Mouse (Mus musculus): Measurements from ENCODE around the gene Pip4k2c.

The Pip4k2c gene

DNA sequence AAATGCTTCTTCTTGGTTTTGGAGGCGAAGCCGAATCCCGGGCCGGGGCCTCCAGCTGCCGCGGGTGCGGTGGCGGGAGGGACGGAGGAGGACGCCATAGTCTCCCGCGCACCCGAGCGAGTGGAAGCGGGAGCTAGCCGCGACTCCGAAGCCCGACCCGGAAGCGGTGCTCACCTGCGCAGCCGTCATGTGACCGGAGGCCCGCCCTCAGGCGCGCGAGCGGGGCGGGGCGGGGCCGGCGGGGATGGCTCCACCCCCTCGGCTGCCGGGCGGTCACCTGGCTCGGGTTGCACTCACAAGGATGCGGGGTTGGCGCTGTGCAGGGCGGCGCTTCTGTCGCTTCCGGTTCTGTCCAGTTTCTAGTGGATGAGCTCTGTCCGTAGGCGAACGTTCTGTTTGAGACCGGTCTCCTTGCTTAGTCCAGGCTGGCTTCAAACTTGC lies at the start of gene Pip4k2c:
Pip4k2c (minus strand) TSS at position 172 of the 441 bp plus-strand sequence.
- CTCF ChIA-PET: no interaction called here

- CTCF ChIA-PET: no interaction called here
Observed at GRCm38 (mm10) chr10:127258489-127258888, 47.1 kb upstream of the Pip4k2c start.

GRCm38 (mm10) chr10:127257790-127258189 lies 46.4 kb upstream of the Pip4k2c start:
- CTCF ChIA-PET: no interaction called here

DNA sequence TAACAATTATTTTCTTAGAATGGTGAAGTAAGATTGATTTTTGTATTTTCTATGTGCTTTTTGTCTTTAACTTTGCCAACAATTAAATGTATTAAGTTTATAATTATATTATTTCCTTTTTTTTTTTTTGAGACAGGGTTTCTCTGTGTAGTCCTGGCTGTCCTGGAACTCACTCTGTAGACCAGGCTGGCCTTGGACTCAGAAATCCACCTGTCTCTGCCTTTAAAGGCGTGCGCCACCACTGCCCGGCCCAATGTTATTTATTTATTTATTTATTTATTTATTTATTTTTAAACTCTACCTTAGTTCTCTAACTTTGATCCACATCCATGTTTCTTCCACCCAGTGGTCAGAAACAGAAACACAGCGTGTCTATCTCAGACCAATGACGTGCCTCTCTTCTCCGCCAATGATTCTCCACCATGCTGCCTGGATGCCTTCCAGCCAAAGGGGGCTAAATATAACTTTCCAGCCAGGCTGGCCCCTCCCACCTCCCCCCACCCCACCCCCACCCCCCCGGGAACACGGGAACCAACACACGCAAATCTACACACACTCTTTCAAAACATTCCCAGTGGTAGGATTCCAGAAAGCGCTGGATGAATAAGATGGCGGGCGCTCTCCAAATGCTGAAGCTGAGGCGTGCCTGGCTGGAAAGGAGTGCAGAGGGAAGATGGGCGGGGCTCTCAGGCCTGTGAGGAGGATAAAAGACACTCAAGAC lies 44.4 kb upstream of the Pip4k2c start:
- CTCF ChIA-PET: no interaction called here

DNA sequence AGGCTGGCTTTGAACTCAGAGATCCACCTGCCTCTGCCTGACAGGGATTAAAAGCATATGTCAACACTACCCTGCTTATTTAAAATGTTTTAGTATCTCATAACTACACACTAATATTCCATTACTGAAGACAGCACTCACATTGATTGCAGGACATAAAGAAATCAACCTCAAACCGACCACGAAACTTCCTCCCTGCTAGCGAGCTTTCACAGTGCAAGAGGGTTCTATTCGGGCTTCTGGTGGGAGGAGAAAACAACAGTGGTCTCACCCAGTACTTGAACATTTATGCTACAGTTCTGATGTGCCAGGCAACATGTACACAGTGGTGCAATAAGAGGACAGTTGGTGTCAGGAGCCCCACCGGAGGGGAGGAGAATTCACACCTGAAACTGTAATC lies 39.4 kb upstream of the Pip4k2c start:
- CTCF ChIA-PET: no interaction called here

DNA sequence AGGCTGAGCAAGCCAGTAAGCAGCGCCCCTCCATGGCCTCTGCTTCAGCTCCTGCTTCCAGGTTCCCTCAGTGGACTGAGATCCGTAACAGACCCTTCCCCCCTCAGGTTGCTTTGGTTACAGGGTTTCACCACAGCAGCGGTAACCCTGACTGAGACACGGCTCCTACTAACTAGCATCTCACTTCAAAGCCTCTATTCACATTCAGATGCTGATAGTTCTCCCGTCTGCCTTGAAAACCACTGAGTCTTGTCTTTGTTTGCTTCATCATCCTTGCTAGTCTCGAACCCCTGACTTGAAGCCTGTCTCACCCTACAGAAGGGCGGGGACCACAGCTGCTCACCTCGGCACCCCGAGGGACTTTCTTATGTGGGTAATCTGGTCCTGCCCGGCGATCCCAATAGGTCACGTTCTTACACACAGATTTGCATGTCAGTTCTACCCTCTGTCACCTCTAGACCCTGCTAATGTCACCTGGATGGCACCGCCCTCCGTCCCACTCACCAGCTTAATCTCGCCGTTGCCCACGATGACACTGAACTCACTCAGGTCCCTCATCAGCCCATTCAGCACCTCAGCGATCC lies 26.9 kb upstream of the Pip4k2c start:
- CTCF ChIA-PET: no interaction called here

- CTCF ChIA-PET: no interaction called here
Observed at GRCm38 (mm10) chr10:127236541-127236940, 25.2 kb upstream of the Pip4k2c start.

DNA sequence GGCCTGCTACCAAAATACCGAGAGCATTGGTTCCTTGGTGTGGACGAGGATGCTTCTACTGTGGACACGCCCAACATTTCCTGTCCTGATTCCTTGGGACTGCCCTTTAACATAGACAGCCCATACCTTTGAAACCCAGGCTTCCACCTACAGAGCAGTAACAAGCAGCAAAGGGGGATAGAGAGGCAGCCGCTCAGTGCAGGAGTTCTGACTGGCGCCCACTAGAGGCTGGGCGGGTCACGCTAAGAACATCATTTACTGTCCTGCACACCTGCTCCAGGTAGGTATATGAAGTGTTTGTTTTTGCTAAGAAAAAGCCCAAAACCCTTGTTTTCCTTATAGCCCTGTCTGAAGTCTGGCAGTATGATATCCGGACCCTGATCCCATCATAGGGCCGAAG lies 21.8 kb upstream of the Pip4k2c start:
- CTCF ChIA-PET: interaction anchor here (0.6 kb wide), 1 partner anchor 81 kb away, joined by 11 read pairs; no protein-coding TSS in a partner anchor

- CTCF ChIA-PET: interaction anchor here (0.6 kb wide), 1 partner anchor 118 kb away, joined by 4 read pairs; no protein-coding TSS in a partner anchor
Observed at GRCm38 (mm10) chr10:127231741-127232140, 20.4 kb upstream of the Pip4k2c start.

DNA sequence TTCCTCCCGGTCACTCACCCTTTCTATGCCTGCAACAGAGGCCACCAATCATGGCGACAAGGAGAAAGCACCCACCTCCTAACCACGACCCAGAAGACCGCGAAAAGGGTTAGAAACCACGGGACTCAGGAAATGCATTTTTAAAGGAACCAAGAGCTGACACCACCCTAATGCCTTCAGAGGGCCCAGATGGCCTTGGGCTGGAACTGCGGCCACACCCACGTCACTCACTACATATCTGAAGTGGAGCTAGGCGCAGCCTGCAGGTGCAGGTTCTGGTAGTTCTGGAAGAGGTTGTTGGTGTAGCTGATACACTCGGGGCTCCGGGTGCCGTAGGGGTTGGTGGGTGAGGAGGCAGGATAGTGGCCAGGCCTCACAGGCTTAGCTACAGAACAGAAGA lies 19.3 kb upstream of the Pip4k2c start:
- CTCF ChIA-PET: no interaction called here

DNA sequence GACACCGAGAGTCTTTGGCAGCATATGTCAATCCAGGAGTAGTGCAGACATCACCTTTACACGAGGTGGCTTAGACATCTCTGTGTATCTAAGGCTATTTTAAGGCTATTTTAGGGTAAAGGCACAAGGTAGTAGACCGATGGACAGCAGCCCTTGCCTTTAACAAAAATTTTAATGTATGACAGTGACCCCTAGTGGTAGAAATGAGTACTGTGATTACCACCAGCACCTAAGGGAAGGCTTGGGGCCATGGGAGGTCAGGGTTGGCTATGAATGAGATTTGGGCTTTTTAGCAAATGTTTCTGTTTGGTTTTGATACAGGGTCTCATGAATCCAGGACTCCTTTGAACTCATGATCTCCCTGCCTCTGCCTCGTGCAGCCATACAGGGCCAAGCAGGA lies 17.5 kb upstream of the Pip4k2c start:
- CTCF ChIA-PET: interaction anchor here (0.6 to 1.0 kb wide), 2 partner anchors 85 to 152 kb away, joined by 4 to 18 read pairs; no protein-coding TSS in a partner anchor

- CTCF ChIA-PET: interaction anchor here (0.7 kb wide), 1 partner anchor 1486 kb away, joined by 6 read pairs; no protein-coding TSS in a partner anchor
Observed at GRCm38 (mm10) chr10:127227163-127227562, 15.8 kb upstream of the Pip4k2c start.

DNA sequence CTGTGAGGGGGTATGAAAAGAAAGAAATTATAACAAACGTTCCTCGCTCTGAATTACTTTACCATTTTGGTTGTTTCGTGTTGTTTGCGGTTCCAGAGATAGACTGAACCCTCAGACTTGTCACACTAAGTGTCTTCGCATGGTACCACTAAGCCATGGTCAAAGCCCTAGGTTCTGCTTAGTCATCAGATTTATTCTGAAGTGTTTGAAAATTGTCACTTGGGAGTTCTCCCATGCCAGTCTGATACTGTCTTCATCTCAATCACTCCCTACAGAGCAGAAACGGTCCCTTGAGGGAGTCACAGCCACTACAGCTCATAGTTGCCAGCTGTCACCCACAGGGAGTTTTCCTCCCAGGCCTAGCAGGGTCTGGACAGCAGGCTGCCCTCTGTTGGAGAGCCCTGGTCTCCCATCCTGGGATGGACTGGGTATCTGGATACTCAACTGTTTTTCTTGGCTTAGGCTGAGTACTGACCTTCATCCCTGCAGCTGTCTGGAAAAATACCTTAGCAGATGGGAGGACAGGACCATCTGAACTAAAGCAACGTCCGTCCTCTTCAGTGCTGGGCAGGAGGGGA lies 15.0 kb upstream of the Pip4k2c start:
- CTCF ChIA-PET: interaction anchor here (0.7 kb wide), 1 partner anchor 1487 kb away, joined by 6 read pairs; no protein-coding TSS in a partner anchor

DNA sequence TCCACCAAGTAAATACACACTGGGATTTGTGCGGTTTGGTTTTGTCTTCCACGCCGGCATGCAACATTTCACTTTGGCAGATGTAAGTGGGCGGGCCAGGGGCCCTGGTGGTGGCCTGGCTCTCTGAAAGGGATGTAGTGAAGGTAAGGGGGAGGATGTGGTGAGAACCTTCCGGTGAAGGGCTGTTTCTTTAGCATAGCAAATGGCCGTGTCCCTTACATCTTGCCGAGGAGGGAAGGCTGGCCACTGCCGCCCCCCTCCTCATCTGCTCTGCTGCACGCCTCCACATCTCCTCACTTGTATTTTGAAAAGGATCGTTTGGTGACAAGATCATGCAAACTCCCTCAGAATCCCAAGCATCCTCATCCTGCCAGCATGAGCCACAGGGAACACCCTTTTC lies 14.3 kb upstream of the Pip4k2c start:
- CTCF ChIA-PET: interaction anchor here (0.6 kb wide), 1 partner anchor 81 kb away, joined by 3 read pairs; no protein-coding TSS in a partner anchor

DNA sequence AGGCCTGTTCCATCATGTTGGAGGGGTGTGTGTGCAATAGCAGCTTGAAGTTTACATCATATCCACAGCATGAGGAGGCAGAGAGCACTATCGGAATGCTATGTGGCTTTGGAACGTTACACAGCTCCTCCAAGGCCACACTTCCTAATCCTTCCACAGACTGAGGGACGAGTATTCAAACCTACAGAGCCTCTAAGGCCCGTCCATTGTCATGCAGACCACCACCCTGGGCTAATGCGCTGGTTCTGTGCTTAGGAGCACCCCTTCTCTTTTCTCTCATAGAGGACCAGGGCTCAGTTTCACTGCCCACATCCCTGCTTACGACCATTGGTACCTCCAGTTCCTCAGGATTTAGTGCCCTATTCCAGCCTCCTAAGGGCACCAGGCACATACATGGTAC lies 13.8 kb upstream of the Pip4k2c start:
- CTCF ChIA-PET: interaction anchor here (0.6 to 0.9 kb wide), 3 partner anchors 45 to 1580 kb away, joined by 3 to 9 read pairs (median 4); partner anchors contain the start of gene Slc26a10

- CTCF ChIA-PET: no interaction called here
Observed at GRCm38 (mm10) chr10:127218339-127218738, 7.0 kb upstream of the Pip4k2c start.

DNA sequence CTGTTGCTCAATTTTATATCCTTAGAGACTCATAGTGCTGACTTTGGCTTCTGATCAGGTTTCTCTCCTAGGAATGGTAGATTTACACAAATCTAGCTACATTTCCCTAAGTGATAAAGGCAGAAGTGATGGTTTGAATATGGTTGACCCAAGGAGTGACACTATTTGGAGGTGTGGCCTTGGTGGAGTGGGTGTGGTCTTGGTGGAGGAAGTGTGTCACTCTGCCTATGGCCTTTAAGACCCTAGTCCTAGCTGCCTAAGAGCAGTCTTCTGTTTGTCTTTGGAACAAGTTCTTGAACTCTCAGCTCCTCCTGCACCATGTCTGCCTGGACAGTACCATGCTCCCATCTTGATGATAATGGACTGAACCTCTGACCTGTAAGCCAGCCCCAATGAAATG lies 5.8 kb upstream of the Pip4k2c start:
- CTCF ChIA-PET: interaction anchor here (0.5 kb wide), 1 partner anchor 529 kb away, joined by 3 read pairs; no protein-coding TSS in a partner anchor

GRCm38 (mm10) chr10:127216456-127216855 lies 5.1 kb upstream of the Pip4k2c start:
- CTCF ChIA-PET: no interaction called here

GRCm38 (mm10) chr10:127214422-127214803 lies 3.0 kb upstream of the Pip4k2c start:
- CTCF ChIA-PET: interaction anchor here (0.8 kb wide), 1 partner anchor 823 kb away, joined by 3 read pairs; no protein-coding TSS in a partner anchor

GRCm38 (mm10) chr10:127213704-127214421 lies 2.5 kb upstream of the Pip4k2c start:
- CTCF ChIA-PET: interaction anchor here (0.6 to 0.8 kb wide), 2 partner anchors 144 to 824 kb away, joined by 3 to 5 read pairs; partner anchors contain the start of gene Tspan31

DNA sequence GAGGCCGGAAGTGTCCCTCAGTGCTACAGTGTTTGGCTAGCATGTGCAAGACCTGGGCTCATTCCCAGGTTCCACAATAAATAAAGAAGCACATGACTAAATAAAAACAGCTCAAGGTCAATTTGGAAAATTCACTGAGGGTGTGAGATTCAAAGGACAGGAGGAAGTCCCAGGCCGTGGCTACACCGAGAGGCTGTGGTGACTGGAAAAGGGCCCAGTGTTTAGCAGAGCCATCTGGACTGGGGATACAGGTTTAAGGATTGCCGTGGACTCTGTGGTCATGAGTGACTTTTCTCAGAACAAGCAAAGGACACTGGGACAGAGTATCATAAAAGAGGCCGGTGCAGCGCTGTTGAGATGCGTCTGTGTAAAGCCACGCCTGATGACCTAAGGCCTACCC lies 1.9 kb upstream of the Pip4k2c start:
- CTCF ChIA-PET: interaction anchor here (0.6 kb wide), 2 partner anchors 129 to 143 kb away, joined by 3 to 5 read pairs; partner anchors contain the start of genes Gli1 and Tspan31

- CTCF ChIA-PET: no interaction called here
Observed at GRCm38 (mm10) chr10:127210961-127211405, 402 bp downstream of the Pip4k2c start.
